ENCODE assay signal across 24 mouse cellular contexts in the genomic region with DNA sequence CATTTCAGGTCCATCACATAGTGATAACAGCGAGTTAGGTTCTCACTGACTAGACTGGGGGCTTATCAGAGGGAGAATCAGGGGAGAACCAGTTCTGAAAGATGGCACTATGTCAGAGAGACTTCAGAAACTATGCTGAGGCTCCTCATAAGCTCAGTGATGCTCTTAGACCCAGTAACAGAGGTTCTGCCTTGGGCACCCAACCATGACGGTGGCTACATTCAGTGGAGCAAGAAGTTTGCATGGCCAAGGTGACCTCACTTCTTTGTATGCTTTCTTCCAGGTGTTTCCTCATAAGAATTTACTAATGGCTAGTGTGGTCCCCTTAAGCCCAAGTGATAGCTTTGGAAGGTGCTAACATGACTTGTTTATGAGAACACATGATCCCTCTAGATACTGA. TPM values are rescaled to one million over a fixed set of nuclear protein-coding genes. Genes with fewer than 3 reads are reported as not detected.
"Had no signal": no experiment of that assay in that cellular context is flagged by ENCODE, and none has a peak within 500 bp of the region (broad histone marks: within the 10 kb centered on the region; RNA-seq: fewer than 3 reads in every experiment).

No protein-coding gene starts in this region.

- ATAC-seq: midbrain, embryonic 13.5 days; midbrain, embryonic 15.5 days had no signal

- DNase-seq: lung, adult 18-20 months; lung, embryonic 14.5 days; lung, postnatal 10 days; lung, postnatal 36 days; right cerebral cortex, postnatal 14 days; thymus, adult 18-20 months; thymus, postnatal 14 days; thymus, postnatal 36 days had no signal

- H3K4me2 ChIP-seq: lung, embryonic 14.5 days; midbrain, embryonic 11.5 days; midbrain, embryonic 13.5 days; midbrain, embryonic 15.5 days; neural tube, embryonic 12.5 days had no signal

- H3K9ac ChIP-seq: lung, embryonic 14.5 days; midbrain, embryonic 13.5 days; midbrain, embryonic 15.5 days; neural tube, embryonic 12.5 days had no signal

- H3K36me3 ChIP-seq: midbrain, embryonic 13.5 days; midbrain, embryonic 15.5 days; neural tube, embryonic 12.5 days had no signal

- H3K27me3 ChIP-seq: midbrain, embryonic 13.5 days; midbrain, embryonic 15.5 days; neural tube, embryonic 12.5 days had no signal

- H3K27ac ChIP-seq: macrophage; midbrain, embryonic 13.5 days; midbrain, embryonic 15.5 days; neural tube, embryonic 12.5 days had no signal

- H3K4me1 ChIP-seq: midbrain, embryonic 13.5 days; midbrain, embryonic 15.5 days; neural tube, embryonic 12.5 days had no signal

- H3K4me3 ChIP-seq: megakaryocyte, embryonic 14.5 days; midbrain, embryonic 13.5 days; midbrain, embryonic 15.5 days; neural tube, embryonic 12.5 days had no signal

- H3K9me3 ChIP-seq: megakaryocyte, embryonic 14.5 days; midbrain, embryonic 13.5 days; midbrain, embryonic 15.5 days; neural tube, embryonic 12.5 days had no signal

RNA-seq across cellular contexts. Expression of gene Actbl2, which starts 38.7 kb away (rescaled TPM):
- total RNA-seq: megakaryocyte progenitor cell, adult 5-6 weeks; midbrain, postnatal 0 days; monocyte, adult 5-6 weeks; neutrophil, adult 5-6 weeks had no signal
- polyA plus RNA-seq: lung, embryonic 14.5 days; lung, embryonic 16.5 days; macrophage; midbrain, embryonic 11.5 days; midbrain, embryonic 13.5 days; midbrain, embryonic 15.5 days; midbrain, postnatal 0 days; neural tube, embryonic 12.5 days; neural tube, embryonic 14.5 days; spleen, adult 2 months; stomach, embryonic 14.5 days; stomach, embryonic 16.5 days; thymus, postnatal 0 days had no signal
